Mouse (Mus musculus) C2C12 (cell line): ENCODE data around the gene Lipt1. TPM values are rescaled to one million over a fixed set of nuclear protein-coding genes. Genes with fewer than 3 reads are reported as not detected.
A peak's percentile ranks its signal among the peaks of the same experiment; 100 is the strongest.

ENCODE experiments used
- H3K27me3 ChIP-seq: one replicate; pipeline ENCODE4 v1.6.1; 2011; ENCODE audit not compliant: control insufficient read depth, insufficient read depth, insufficient read length
- H3K36me3 ChIP-seq: one replicate; pipeline ENCODE4 v1.6.1; 2011; ENCODE audit not compliant: control insufficient read depth, insufficient read depth
- H3K4me3 ChIP-seq: one replicate; pipeline ENCODE4 v1.5.1; 2011; ENCODE audit warnings: mild to moderate bottlenecking, control low read depth; ENCODE audit not compliant: poor library complexity, insufficient read depth, severe bottlenecking
- H3K79me2 ChIP-seq: one replicate; pipeline ENCODE4 v1.6.1; 2011; ENCODE audit not compliant: control insufficient read depth, insufficient read depth
- H3K79me3 ChIP-seq: one replicate; pipeline ENCODE4 v1.6.1; 2011; ENCODE audit warnings: low read depth, control low read depth
- H3ac ChIP-seq: one replicate; pipeline ENCODE3; 2011; ENCODE audit warnings: low read depth; ENCODE audit not compliant: control insufficient read depth, insufficient read length
- CEBPB ChIP-seq: IDR thresholded peaks from one replicate; pipeline ENCODE4 v1.6.1; 2011; ENCODE audit warnings: low read depth, mild to moderate bottlenecking, control low read depth, moderate library complexity
- CTCF ChIP-seq: IDR thresholded peaks from one replicate; pipeline ENCODE4 v1.5.1; 2011; ENCODE audit not compliant: control insufficient read depth, insufficient read depth, insufficient read length
- FOSL1 ChIP-seq: IDR thresholded peaks from one replicate; pipeline ENCODE4 v1.8.0; 2011; ENCODE audit warnings: mild to moderate bottlenecking, low read length; ENCODE audit not compliant: poor library complexity, insufficient read depth, severe bottlenecking
- MAX ChIP-seq: IDR thresholded peaks from one replicate; pipeline ENCODE4 v1.6.1; 2011; ENCODE audit warnings: mild to moderate bottlenecking, control low read depth
- MYOD1 ChIP-seq: IDR thresholded peaks from one replicate; pipeline ENCODE4 v1.6.1; 2011; ENCODE audit warnings: low read depth; ENCODE audit not compliant: control insufficient read depth, insufficient read length
- MYOG ChIP-seq: IDR thresholded peaks from one replicate; pipeline ENCODE4 v1.6.1; 2011; ENCODE audit not compliant: control insufficient read depth, insufficient read length; ENCODE audit errors: extremely low read depth
- USF1 ChIP-seq: IDR thresholded peaks from one replicate; pipeline ENCODE4 v1.6.1; 2011; ENCODE audit warnings: low read depth, mild to moderate bottlenecking, control low read depth, moderate library complexity
- long read RNA-seq, 2 experiments: library from polyadenylated mRNA; unstranded; transcript quantifications; one replicate each; pipeline ENCODE4 v2.0.0; 2019 to 2020
- polyA plus RNA-seq: library from polyadenylated mRNA; unstranded; fragments of >200 nt; fragmentation: generic; extraction: Trizol; gene quantifications from one replicate; pipeline ENCODE4 v1.2.1, GENCODE M21; 2012; ENCODE audit warnings: missing spikeins

The Lipt1 gene
- polyA plus RNA-seq = 5.8 TPM
- long read RNA-seq, experiment 1, transcript Lipt1-201 (2 exons, 1,485 nt) = major isoform, 11 of 15 reads
- long read RNA-seq, experiment 1, partial matches to known transcripts = 1 of 15 reads
- long read RNA-seq, experiment 1, other reads (novel, unspliced or antisense) = 2 of 15 reads
- long read RNA-seq, experiment 2, transcript Lipt1-201 (2 exons, 1,485 nt) = major isoform, 11 of 14 reads
- long read RNA-seq, experiment 2, partial matches to known transcripts = 0 of 14 reads
- long read RNA-seq, experiment 2, other reads (novel, unspliced or antisense) = 1 of 14 reads

DNA sequence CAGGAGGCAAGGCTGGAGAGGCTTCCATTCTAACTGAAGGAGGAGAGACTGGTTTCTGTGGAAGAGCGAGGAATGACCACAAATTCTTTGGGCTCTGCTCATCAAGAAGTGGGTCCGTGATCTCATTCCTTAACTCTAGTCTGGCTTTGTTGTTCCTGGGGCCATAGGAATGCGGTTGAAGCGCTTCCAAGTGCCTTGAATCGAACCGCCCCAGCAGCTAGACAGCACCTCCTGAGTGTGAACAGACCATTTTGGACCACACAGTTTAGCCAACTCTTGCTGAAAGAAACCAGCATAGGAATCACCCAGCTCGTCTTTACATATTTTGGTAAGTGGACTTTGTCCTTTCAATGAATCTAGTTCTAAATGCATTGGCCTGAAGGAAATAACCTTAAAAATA lies at the start of gene Lipt1:
Lipt1 (plus strand) TSS at position 35 of the 400 bp plus-strand sequence.
- Histone ChIP-seq H3K36me3 (peaks cover 18% of the 10 kb centered on the region), H3K79me3 (peaks cover 6% of the 10 kb centered on the region), H3ac (peak within 1 kb of the TSS; percentile 69), H3K4me3 (peak within 1 kb of the TSS; percentile 54), H3K27me3 (no peaks in the 10 kb centered on the region), H3K79me2 (peaks cover 23% of the 10 kb centered on the region)
- TF ChIP-seq MYOG = no peak
- TF ChIP-seq MYOD1 = no peak
- no peak for TF ChIP-seq CTCF
- TF ChIP-seq CEBPB = no peak
- TF ChIP-seq USF1 = no peak
- TF ChIP-seq MAX = no peak
- TF ChIP-seq FOSL1 = no peak

DNA sequence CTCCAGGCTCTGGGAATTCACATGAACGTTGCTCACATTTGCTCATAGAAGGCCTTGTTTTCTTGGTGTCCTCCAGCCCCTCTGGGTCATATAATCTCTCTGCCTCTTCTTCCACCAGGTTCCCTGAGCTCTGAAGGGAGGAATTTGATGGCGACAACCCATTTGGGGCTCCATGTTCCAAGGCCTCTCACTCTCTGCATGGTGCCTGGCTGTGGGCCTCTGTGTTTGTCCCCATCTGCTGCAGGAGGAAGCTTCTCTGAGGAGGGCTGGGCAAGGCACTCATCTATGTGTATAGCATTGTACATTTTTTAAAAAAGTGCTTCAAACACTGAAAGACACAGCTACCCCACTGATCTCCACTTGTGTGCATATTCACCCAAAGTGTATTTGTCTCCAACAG lies 39.9 kb upstream of the Lipt1 start:
- Histone ChIP-seq H3K79me3 (no peaks in the 10 kb centered on the region), H3ac (no peak overlapping the region), H3K79me2 (no peaks in the 10 kb centered on the region), H3K4me3 (no peak overlapping the region), H3K36me3 (no peaks in the 10 kb centered on the region), H3K27me3 (no peaks in the 10 kb centered on the region)
- TF ChIP-seq USF1 (no peak), CTCF (no peak), FOSL1 (no peak), MYOD1 (no peak), CEBPB (no peak), MAX (no peak), MYOG (no peak)

DNA sequence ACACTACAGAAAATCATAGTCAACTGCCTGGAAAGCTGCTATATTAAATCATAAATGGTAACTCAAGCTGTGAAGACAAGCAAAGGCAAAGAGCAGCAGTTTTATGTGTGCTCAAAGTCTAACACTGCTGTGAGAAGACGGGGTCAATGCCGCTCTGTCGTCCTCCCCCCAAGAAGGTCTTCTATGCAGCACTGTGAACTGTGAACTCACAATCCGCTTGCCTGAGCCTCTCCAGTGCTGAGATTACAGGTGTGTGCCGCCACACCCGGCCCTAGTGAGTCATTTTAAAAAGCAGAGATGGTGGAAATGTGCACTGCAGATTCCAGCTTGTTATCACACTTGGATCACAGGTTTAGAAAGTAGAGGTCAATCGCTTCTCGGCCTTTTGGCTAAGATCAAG lies 24.7 kb upstream of the Lipt1 start:
- TF ChIP-seq CEBPB = no peak
- no peak for TF ChIP-seq MAX
- TF ChIP-seq FOSL1 = no peak
- TF ChIP-seq USF1 = no peak
- TF ChIP-seq MYOG = no peak
- TF ChIP-seq MYOD1 = no peak
- no peak for TF ChIP-seq CTCF
- H3ac ChIP-seq = no peak overlapping the region
- H3K4me3 ChIP-seq = no peak overlapping the region
- H3K79me2 ChIP-seq = no peaks in the 10 kb centered on the region
- H3K79me3 ChIP-seq = no peaks in the 10 kb centered on the region
- no peaks in the 10 kb centered on the region for H3K27me3 ChIP-seq
- H3K36me3 ChIP-seq = no peaks in the 10 kb centered on the region

DNA sequence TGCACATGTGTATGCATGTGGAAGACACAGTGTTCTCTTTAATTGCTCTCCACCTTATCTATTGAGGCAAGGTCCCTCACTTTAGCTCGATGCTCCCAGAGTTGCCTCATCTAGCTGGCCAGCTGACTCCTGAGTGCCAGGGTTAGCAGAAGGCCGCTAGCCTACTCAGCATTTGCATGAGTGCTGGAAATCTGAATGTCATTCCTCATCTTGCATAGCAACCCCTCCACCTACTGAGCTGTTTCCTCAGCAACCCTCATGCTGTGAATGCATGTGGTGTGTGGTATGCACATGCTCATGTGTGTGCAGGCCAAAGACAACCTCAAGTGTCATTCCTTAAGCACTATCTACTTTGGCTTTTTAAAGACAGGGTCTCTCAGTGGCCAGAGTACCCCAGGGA lies 20.8 kb upstream of the Lipt1 start:
- Histone ChIP-seq H3K27me3 (no peaks in the 10 kb centered on the region), H3ac (no peak overlapping the region), H3K4me3 (no peak overlapping the region), H3K36me3 (no peaks in the 10 kb centered on the region), H3K79me2 (no peaks in the 10 kb centered on the region), H3K79me3 (no peaks in the 10 kb centered on the region)
- TF ChIP-seq MYOD1 (no peak), MAX (no peak), FOSL1 (no peak), CEBPB (no peak), CTCF (no peak), MYOG (no peak), USF1 (no peak)

GRCm38 (mm10) chr1:37864511-37865400 lies 6.8 kb upstream of the Lipt1 start:
- TF ChIP-seq FOSL1 = no peak
- TF ChIP-seq MAX = no peak
- TF ChIP-seq USF1 = no peak
- TF ChIP-seq MYOG = no peak
- no peak for TF ChIP-seq CTCF
- TF ChIP-seq MYOD1 = no peak
- no peak for TF ChIP-seq CEBPB
- H3K4me3 ChIP-seq = peak overlapping the region; percentile 42
- H3K27me3 ChIP-seq = no peaks in the 10 kb centered on the region
- no peaks in the 10 kb centered on the region for H3K36me3 ChIP-seq
- H3K79me3 ChIP-seq = no peaks in the 10 kb centered on the region
- no peaks in the 10 kb centered on the region for H3K79me2 ChIP-seq
- H3ac ChIP-seq = peak overlapping the region; percentile 79
